Mouse (Mus musculus) kidney, adult 11 months (tissue): Measurements from ENCODE around the gene Mmp14.
A peak's percentile ranks its signal among the peaks of the same experiment; 100 is the strongest.

Experiments
- DNase-seq: peaks from one replicate; pipeline ENCODE4 v3.0.0; 2022

Gene Mmp14

DNA sequence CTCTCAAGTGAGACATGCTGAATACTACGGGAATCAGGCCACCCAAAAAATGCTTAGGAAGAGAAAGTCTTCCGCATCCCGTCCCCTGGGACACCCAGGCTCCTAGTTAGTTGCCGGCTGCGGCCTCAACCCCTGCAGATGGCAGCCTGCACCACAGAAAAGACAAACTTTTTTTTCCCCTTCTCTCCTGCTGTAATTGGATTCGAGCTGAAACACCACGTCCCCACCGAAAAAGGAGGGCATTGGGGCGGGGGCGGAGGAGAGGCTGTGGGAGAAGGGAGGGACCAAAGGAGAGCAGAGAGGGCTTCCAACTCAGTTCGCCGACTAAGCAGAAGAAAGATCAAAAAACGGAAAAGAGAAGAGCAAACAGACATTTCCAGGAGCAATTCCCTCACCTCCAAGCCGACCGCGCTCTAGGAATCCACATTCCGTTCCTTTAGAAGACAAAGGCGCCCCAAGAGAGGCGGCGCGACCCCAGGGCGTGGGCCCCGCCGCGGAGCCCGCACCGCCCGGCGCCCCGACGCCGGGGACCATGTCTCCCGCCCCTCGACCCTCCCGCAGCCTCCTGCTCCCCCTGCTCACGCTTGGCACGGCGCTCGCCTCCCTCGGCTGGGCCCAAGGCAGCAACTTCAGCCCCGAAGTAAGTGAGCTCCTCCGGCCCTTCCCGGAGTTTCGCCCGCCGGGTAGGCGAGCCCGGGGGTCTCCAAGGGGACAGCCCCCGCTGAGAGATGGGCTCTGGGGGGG, at the start of gene Mmp14:
Gene Mmp14 (plus strand): TSS at position 279 of the 744 bp plus-strand sequence.
- DNase-seq, result peak; percentile 46

DNA sequence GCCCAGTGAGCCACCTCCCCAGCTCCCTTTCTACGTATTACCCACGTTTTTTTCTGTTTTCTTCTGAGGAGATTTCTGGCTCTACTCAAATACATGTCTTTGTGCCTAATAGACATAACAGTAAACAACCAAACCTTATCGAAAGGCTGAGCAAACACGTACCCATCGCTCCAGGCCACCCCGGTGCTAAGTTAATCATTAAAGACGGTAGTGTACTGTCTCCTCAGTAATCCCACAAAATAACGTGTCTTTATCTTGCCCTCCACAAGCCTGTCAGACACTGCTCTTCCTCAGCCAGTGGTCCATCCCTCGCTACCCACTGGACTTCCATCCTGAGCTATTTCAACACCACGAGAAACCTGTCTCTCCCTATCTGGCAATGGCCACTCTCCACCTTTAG, 49.6 kb upstream of the Mmp14 start:
- peak; percentile 58 for DNase-seq

DNA sequence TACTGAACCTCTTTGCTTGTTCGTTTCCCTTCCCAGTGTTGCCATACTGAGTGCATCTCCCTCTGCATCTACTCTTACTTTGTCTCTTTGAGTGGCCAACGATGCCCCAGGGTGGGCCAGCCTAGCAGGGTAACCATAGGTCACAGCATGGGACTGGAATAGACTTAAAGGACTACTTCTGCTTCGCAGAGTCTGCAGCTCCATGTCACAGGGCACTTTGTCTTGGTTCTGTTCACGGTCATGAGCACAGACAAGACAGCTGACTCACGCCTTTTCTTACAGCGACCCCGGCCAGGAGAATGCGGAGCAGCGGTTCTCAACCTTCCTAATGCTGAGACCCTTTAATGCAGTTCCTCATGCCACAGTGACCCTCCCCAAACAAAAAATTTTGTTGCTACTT, 48.8 kb upstream of the Mmp14 start:
- no peak for DNase-seq

DNA sequence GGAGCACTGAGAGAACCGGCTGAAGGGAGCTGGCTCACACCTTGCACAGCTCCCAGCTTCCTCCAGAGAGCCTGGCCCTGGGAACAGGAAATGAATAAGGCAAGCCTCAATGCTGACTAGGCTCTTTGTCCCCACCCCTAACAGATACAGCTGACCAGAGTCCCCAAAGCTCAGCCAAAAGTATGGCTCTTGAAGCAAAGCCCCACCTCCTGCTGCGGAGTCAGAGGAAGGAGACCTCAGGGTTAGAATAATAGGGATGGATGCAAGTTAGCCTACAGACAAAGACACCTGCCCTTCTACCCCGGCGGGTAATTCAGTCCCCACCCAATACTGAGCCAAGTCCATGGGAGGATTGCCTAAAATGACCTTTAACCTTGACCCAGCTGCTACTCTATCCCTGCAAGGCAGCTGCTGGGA, 48.0 kb upstream of the Mmp14 start:
- peak; percentile 60 for DNase-seq

DNA sequence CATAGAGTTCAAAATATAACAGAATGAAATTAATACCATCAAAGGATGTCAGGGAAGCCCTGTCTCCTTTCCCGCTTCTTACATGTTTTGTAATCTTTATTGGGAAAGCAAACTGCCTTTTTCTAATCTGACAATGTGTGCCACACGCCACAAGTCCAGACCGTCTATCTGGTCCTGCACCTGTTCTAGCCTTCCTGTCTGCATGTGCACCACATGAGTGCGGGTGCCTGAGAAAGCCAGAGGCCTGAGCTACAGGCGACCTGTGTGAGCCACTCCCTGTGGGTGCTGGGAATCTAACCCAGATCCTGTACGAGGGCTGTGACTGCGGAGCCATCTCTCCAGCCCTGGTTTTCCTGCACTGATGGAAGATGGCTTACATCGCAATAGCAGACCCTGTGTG, 47.0 kb upstream of the Mmp14 start:
- DNase-seq, result no peak

DNA sequence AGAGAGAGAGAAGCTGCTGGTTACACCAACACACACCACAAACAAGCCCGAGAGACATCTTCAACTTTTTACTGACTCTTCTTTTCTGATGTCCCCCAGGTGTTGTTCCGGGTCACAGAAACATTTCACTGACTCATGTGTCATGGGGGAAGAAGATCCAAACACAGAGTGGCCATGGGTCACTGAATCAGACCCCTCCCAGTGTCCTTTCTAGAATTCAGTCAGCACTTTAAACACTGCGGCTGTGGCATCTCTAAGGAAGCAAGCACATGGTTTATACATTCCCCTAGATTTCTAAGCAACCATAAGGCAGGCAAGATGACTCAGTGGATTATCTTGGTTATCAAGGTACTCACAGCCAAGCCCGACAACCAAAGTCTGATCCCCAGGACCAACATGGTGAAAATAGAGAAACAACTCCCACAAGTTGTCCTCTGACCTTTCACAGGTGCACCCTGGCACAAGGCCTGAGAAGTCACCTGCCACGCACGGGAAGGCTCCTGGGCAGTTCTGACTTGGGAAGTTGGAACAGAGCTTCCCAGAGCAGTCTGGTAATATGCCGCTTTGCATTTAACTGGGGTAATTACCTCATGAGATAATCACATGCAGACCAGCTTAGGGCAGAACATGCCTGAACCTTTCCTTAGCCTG, 45.3 kb upstream of the Mmp14 start:
- peak; percentile 72 for DNase-seq

DNA sequence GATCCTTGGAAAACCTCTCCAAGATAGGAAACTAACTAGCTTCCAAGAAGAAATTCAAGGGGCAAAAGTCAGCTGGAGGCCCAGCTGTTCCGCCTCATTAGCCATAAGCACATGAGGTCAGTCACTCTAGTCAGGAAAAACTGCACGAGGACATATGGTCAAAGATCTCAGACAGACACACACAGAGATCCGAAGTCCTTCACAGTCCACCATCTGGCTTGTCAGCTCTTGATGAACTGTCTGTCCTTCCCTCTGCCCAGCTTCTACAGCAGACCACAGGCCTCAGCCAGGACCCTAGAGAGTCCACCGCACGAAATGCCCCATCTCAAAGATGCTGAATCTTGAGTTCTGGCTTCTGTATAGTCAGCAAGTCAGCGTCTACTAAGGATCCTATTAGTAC, 43.9 kb upstream of the Mmp14 start:
- DNase-seq, result peak; percentile 90

DNA sequence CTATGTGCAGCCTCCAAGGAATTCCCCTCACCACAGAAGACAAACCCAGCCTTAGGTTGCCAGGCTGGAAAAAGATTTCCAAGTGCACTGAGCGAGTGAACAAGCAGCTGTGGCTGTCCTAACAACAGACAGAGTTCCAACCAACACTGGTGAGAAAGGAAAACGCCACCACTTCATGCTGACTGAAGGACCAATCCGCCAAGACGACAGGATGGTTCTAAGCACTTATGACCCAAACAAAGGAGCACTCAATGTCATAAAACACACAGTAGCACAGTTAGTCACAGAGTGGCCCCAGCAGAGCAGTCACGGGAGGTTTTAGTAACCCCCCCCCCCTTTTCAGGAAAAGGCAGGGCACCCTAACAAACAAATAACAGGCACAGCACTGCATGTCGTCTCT, 40.6 kb upstream of the Mmp14 start:
- DNase-seq, result no peak

DNA sequence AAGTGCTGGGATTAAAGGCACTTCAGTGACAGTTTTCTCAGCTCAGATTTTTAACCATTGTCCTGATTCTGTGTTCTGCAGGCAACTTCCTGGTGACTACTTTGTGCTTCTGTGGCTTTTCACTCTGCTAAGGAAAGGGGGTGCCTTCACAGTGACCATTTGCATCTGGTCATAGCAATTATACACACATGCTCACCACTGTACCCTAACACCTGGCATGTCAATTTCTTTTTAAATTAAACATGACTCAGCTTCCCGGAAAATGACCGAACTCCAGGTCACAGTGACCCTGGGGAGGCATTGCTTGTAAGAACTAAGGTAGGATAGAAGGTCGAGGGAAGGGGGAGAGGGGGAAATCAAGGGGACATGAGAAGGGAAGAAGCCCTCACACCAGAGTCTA, 37.6 kb upstream of the Mmp14 start:
- DNase-seq, result no peak

DNA sequence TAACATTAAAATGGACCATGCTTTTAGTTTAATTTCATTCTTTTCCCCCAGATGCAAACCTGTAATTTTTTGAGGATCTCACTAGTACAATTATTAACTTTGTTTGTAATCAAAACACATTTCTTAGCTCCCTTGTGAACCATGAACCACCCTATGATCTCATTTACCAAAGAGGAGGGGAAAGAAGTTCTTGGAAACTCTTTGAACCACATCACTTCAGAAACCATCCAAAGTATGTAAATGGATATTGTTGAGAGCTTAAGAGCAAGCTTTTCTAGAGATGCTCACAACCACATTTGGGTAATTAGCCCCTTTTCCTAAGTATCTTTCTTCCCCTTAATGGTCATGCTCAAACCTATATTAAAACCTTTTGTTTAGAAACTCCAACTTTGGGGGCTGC, 37.1 kb upstream of the Mmp14 start:
- DNase-seq, result no peak

DNA sequence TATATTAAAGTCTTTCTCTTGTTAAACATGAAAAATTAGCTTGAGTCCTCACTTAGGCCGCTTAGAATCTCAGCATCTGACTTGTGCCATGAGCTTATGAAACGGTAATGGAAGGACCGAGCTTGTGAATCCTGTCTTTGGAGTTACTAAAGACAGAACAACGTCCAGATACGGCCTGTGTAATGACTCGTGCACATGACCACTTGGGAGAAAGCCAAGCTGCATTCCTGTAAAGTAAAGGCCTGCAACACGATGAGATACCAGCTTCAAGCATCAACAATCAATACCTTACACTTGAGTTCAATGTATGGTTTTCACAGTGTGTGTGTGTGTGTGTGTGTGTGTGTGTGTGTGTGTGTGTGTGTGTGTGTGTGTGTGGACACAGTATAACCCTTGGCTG, 34.7 kb upstream of the Mmp14 start:
- no peak for DNase-seq

DNA sequence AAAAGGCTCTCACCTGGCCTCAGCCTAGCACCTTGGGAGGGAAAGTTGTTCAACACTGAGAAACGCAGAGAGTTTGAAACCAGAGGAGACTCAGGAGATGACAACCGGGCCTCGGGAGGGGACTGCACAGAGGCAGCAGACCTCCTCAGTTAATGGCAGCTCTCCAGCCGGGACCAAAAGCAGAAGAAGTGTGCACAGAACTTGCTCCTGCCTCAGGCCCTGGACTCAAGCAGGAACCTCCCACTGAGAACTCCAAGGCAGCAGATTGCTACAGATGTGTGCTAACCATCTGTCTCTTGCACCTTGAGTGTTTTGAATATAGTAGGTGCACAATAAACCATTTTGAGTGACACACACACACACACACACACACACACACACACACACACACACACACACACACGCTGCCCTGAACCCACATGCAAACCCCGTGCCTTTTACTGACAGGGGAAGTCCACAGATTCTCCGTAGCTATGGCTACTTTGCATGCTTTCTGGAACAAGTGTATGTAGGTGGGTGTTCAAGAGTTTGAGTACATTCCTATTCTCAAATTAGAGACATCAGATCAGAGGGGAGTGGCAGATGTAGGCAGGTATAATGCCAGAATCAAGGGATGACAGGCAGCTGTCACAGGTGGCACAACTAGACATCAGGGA, 33.4 kb upstream of the Mmp14 start:
- DNase-seq, result no peak

DNA sequence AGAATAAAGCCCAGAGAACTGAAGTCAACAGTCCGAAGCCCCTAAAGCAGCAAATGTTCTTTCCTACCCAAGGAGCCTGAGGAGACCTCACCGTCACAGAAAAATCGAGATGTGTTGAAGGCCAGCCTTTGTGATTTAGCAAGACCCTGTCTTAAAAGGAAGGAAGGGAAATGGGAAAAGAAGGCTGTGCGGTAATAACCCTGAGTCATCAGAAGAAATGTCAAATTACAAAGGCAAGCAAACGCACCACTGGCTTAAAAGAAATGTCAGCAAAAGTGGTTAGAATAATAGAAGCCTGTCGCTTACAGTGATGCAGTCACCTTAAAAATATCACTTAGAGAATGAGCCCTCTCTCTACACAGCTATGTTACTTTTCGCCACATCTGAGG, 32.9 kb upstream of the Mmp14 start:
- DNase-seq, result no peak

DNA sequence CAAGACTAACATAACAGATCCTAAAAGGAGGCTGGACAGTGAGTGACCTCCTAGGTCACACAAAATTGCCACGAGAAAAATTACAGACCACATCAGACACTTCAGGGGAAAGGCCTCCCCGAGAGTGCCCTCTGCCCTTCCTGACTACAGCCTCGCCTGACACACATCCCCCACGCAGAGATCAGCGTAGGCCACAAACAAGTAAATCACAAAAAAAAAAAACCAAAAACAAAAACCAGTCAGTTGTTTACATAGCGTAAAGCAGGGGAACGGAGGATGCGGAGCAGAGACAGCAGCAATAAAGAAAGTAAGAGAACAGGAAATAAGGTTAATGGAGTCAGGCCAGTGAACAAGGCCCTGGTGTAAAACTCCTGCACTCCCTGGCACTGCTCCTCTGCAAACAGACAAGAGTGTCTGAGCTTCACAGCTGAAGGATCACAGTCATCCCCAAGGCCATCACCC, 32.5 kb upstream of the Mmp14 start:
- DNase-seq, result peak; percentile 75

DNA sequence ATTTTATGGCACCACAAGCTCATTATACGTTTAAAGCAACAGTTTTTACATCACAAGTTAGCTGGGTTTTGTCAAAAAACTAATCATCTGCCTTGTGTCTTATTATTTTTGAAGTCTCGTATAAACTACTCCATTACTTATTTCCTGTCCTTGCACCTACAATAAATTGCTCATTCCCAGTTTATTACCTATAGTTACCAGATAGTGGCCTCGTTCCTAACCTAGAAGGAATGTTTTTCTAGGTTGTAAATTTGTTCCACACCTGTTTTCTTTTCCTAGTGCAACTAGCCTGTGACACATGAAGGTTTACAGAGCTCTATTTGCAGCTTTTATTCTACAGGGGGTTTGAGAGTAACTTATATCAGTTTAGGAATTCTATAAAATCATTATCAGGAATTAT, 29.7 kb upstream of the Mmp14 start:
- DNase-seq, result no peak

DNA sequence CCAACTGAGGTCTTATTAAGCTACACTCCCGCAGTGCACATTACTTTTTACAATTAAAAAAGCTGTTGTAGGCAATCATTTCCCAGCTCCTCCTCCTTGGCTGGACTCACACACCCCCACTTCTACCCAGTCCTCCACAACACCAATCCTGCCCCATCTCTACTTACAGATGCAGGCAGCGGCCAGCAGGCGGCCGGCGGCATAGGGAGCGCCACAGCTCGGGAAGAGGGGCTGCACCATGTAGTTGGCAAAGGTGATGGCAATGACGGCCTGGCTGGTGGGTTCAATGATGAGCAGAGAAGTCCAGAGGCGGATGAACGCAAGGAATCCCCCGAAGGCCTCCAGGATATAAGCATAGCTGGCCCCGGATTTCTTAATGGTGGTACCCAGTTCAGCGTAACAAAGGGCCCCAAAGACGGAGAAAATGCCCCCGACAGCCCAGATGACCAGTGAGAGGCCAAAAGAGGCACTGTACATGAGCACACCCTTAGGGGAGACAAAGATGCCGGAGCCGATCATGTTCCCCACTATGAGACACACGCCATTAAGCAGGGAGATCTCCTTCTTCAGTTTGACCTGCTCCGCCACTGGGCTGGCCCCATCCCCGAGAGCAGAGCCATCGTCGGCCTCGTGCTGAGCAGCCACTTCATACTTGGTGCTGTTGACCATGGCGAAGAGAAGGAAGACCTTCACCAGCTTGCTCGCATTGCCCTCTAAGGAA, 22.9 kb upstream of the Mmp14 start:
- DNase-seq, result peak; percentile 62

DNA sequence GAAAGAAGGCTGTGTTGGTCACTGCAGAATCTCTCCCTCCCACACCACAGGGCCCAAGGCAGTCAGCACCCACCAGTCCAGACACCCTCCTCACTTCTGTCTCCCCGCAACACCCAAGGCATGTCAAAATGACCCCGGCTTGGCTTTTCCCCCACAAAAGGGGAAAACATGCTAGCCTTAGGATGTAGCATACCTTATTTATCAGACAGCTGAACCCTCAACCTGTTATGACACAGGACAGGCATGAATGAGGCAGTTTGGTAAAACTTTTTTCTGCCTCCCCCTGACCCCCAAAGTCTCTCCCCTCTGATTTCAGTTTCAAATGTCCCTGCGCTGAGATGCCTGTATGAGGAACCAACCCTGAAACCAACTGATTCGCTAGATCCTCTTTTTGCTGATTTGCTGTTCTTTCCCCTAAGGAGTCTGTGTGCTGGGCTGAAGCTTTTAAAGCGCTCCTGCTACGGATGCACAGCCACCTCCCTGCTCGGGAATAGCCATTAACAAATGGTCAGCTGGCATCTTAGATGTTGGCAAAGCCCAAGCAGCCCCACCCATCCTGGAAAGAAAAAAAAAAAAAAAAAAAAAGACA, 22.3 kb upstream of the Mmp14 start:
- DNase-seq, result no peak

DNA sequence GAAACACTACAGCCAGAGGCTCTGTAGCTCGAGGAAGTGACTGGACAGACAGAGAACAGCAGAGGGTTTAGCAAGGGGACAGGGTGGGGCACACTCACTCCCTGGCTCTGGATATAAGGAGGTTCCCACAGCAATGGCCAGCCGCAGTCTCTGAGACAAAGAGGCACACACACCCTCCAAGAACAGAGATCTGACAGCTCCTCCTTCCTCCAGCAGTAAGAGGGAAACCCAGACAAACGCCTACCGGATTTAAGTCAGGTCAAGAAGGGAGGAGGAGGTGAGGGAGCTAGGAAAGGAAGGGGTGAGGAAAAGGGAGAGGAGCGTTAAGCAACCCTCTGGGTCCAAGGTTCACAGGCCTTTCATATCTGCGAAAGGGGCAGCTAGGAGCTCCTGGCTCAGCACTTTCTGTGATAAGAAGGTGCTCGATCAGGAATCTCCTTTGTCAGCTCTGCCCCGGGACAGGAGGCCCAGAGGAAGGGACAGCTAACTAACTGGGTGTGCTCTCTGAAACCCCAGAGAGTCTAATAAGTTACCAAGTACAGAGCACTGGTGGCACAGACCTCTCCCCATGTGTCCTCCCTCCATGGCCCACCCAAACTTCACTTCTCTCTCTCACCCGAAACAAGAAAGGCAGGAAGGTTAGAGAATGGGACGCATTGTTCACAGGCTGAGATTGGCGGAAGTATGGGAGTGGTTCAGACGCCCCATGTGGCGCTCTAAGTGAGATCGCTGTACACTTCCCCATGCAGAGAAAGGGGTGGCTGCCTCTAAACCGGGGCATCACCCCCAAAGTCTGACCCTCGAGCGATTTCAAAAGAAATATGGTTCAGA, 21.2 kb upstream of the Mmp14 start:
- peak; percentile 84 for DNase-seq

DNA sequence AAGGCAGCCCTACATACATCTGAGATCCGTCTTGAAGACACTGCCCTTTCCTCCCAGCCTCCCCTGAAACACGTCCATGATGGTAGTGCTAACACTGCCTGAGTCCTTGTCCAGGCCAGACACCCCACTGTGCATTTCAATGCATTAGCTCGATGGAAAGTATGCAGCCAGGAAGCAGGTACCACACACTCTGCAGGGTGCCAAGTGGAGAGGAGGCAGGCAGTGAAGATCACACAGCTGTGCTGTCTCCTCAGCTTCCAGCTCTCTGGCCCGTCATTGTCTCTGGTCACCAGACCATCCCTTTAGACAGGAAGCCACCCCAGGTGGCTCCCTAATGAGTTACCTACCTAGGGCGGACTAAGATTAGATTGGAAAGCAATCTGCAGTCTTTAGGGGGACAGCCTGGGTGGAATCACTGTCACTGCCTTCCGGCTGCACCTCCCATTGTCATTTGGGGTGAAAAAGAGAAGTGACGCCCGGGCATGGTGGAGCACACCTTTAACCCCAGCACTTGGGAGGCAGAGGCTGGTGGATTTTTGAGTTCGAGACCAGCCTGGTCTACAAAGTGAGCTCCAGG, 19.3 kb upstream of the Mmp14 start:
- no peak for DNase-seq

DNA sequence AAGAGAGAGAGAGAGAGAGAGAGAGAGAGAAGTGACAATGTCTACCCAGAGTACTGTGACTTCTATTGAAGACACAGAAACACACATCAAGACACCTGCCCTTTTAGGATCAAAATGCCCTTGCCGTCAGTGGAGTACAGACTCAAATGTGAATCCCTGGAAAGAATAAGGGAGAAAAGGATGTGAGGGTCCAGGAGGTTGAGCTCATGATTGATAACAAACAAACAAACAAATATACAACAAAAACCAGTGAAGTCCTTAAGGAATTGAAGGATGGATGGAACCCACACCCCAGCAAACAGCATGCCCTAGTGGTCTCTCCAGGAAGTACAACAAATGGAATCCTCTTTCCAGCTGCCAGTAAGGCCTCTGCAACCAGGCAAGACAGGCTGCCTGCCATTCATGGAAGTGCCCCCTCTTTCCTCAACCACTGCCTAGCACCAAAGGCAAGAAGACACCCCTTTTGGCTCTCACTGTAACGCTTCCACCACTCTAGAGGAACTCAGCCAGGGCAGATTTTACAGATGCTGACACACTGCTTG, 18.7 kb upstream of the Mmp14 start:
- peak; percentile 51 for DNase-seq
